Mouse (Mus musculus) hindbrain, postnatal 0 days (tissue): ENCODE data around the gene Gm3435. TPM values are rescaled to one million over a fixed set of nuclear protein-coding genes. Genes with fewer than 3 reads are reported as not detected.
"Not testable (repeated sequence)": the region's sequence is repeated elsewhere in the genome, so short reads cannot be mapped to it uniquely, and the experiment has no call there.

Source experiments
- ATAC-seq: fragments of 200-750 bp; cut with Nextera tagmentation; 2 replicates; pipeline ENCODE4 v1.8.0; 2017; ENCODE audit warnings: mild to moderate bottlenecking, moderate TSS enrichment, moderate library complexity
- DNase-seq: peaks from one replicate; pipeline ENCODE4 v3.0.0-alpha.2; 2015; ENCODE audit warnings: low spot score
- H3K27ac ChIP-seq: fragments of 300-500 bp; sonication (generic); 2 replicates; pipeline ENCODE4 v1.5.1; 2014; ENCODE audit warnings: mild to moderate bottlenecking
- H3K27me3 ChIP-seq: fragments of 300-500 bp; sonication (generic); 2 replicates; pipeline ENCODE4 v1.6.1; 2014; ENCODE audit warnings: low read length, mixed read lengths; ENCODE audit not compliant: insufficient read depth
- H3K36me3 ChIP-seq: fragments of 300-500 bp; sonication (generic); 2 replicates; pipeline ENCODE4 v1.6.1; 2014; ENCODE audit warnings: low read length, mixed read lengths; ENCODE audit not compliant: insufficient read depth
- H3K4me1 ChIP-seq: fragments of 300-500 bp; sonication (generic); 2 replicates; pipeline ENCODE4 v1.6.1; 2014; ENCODE audit warnings: antibody characterized with exemption, low read length, mixed read lengths; ENCODE audit not compliant: insufficient read depth
- H3K4me2 ChIP-seq: fragments of 300-500 bp; sonication (generic); 2 replicates; pipeline ENCODE4 v1.6.1; 2014; ENCODE audit warnings: low read depth, mild to moderate bottlenecking, low read length, moderate library complexity, mixed read lengths
- H3K4me3 ChIP-seq: fragments of 300-500 bp; sonication (generic); 2 replicates; pipeline ENCODE4 v1.5.1; 2014; ENCODE audit warnings: low read length
- H3K9ac ChIP-seq: fragments of 300-500 bp; sonication (generic); replicated peaks from 2 replicates; pipeline ENCODE4 v1.6.1; 2014; ENCODE audit warnings: mild to moderate bottlenecking, low read length, moderate library complexity, mixed read lengths
- H3K9me3 ChIP-seq: fragments of 300-500 bp; sonication (generic); 2 replicates; pipeline ENCODE4 v1.6.1; 2016; ENCODE audit warnings: low read length, mixed read lengths
- WGBS: fragments of 180-500 bp; shearing (Covaris S2); extraction: QIAGEN DNeasy Blood & Tissue Kit; methylation state at CpG from one replicate; pipeline ENCODE4 v1.1.7; 2014; 5-methylcytosine and 5-hydroxymethylcytosine counted together
- polyA plus RNA-seq: library from polyadenylated mRNA; unstranded; fragments of >200 nt; fragmentation: Nextera tagmentation; extraction: Ambion mirVana; gene quantifications from 2 replicates; pipeline ENCODE4 v1.2.1, GENCODE M21; 2015
- total RNA-seq: library from RNA; depleted of rRNA; stranded (reverse); fragments of >200 nt; gene quantifications from 2 replicates; pipeline ENCODE4 v1.2.3, GENCODE M21; 2014

Gm3435 gene
- total and polyA plus RNA-seq, 2 experiments from 2014 or later: 7.7 to 7.8 TPM

DNA sequence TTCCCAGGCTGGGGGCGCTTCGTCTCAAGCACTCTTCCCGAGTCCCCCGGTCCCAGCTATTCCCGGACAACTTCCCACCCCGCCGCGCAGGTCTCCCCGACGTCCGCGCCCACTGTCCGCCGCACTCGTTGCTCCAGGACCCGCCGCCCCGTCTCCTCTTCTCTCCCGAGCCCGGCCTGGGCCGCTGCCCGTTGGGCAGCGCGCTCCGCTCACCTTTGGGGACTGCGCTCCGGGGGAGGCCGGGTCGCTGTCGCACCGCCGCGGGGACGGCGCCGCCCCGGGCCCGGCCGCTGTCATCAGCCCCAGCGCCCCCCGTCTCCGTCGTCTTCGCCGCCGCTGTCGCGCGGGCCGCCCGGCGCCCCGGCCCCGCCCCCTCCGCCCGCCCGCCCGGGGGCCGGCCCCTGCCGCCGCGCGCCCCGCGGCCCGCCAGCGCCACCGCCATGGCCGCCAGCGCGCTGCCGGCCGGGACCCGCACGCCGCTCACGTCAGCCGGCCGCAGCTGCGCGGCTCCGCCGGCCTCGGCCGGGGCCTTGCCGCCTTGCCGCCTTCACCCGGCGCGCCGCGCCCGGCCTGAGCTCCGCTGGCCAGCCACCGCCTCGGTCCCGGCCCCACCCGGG is 17.3 kb upstream of the Gm3435 start:
- not testable (repeated sequence) for H3K4me3 ChIP-seq, H3K4me2 ChIP-seq, H3K27ac ChIP-seq, H3K27me3 ChIP-seq, DNase-seq, H3K9me3 ChIP-seq, H3K36me3 ChIP-seq, H3K9ac ChIP-seq, H3K4me1 ChIP-seq
- WGBS: no CpG with 5 or more reads among the region's 98 CpGs
- peak; percentile 88 for ATAC-seq

DNA sequence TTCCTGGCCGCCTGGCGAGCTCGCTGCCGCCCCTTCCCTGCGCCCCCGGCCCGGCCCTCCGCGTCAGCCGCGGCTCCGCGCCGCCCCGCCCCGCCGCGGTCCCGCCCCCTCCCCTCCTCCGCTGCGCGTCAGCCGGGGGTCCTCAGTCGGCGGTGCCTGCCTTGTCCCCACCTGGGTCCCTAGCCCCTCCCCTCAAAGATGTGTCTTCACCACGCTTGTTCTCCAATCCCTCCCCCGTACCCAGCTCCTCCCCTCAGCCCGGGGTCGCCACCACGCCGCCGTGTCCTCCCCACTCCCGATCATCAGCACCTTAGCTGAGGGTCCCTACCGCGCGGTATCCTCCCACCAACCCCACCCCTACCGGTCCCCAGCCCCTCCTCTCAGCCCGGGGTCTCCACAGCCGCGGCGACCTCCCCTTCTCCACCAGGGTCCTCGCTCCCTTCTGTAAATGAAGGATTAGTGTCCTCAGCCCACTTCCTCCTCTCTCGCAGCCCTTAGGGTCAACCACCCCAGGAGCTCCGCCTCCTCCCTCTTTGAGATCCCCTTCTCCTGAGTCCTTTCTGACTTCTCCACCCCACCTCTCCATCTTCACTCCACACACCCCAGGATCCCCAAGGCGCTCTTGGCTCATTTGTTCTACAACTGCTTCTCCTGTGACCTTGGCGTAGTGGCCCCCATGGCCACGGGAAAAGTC is 16.7 kb upstream of the Gm3435 start:
- not testable (repeated sequence) for H3K9me3 ChIP-seq, H3K4me2 ChIP-seq, H3K27me3 ChIP-seq, H3K4me1 ChIP-seq, DNase-seq, H3K27ac ChIP-seq, H3K9ac ChIP-seq, H3K4me3 ChIP-seq, H3K36me3 ChIP-seq
- no CpG with 5 or more reads among the region's 47 CpGs for WGBS
- peak; percentile 89 for ATAC-seq

GRCm38 (mm10) chr17:14994140-14994539 is 15.8 kb upstream of the Gm3435 start:
- not testable (repeated sequence) for H3K9ac ChIP-seq, DNase-seq, H3K27me3 ChIP-seq, H3K4me1 ChIP-seq, H3K4me2 ChIP-seq, H3K36me3 ChIP-seq, H3K4me3 ChIP-seq, H3K27ac ChIP-seq, ATAC-seq, H3K9me3 ChIP-seq
- no CpG with 5 or more reads among the region's 5 CpGs for WGBS

- not testable (repeated sequence) for H3K9ac ChIP-seq, ATAC-seq, H3K27ac ChIP-seq, H3K27me3 ChIP-seq, H3K4me3 ChIP-seq, H3K4me1 ChIP-seq, H3K9me3 ChIP-seq, DNase-seq, H3K36me3 ChIP-seq, H3K4me2 ChIP-seq
- no CpG with 5 or more reads among the region's 4 CpGs for WGBS
Measured at GRCm38 (mm10) chr17:15000047-15000446, 9.9 kb upstream of the Gm3435 start.

GRCm38 (mm10) chr17:15009088-15009487 is 888 bp upstream of the Gm3435 start:
- not testable (repeated sequence) for H3K9ac ChIP-seq, DNase-seq, H3K9me3 ChIP-seq, H3K27ac ChIP-seq, H3K36me3 ChIP-seq, ATAC-seq, H3K4me1 ChIP-seq, H3K4me2 ChIP-seq, H3K27me3 ChIP-seq, H3K4me3 ChIP-seq
- no CpG with 5 or more reads among the region's 3 CpGs for WGBS

GRCm38 (mm10) chr17:15021503-15022220 is 11.7 kb downstream of the Gm3435 start:
- not testable (repeated sequence) for H3K4me1 ChIP-seq, H3K27me3 ChIP-seq, H3K9ac ChIP-seq, H3K4me2 ChIP-seq, ATAC-seq, H3K4me3 ChIP-seq, H3K36me3 ChIP-seq, H3K27ac ChIP-seq, DNase-seq, H3K9me3 ChIP-seq
- 82% methylated on average over 3 of the region's 3 CpGs for WGBS

DNA sequence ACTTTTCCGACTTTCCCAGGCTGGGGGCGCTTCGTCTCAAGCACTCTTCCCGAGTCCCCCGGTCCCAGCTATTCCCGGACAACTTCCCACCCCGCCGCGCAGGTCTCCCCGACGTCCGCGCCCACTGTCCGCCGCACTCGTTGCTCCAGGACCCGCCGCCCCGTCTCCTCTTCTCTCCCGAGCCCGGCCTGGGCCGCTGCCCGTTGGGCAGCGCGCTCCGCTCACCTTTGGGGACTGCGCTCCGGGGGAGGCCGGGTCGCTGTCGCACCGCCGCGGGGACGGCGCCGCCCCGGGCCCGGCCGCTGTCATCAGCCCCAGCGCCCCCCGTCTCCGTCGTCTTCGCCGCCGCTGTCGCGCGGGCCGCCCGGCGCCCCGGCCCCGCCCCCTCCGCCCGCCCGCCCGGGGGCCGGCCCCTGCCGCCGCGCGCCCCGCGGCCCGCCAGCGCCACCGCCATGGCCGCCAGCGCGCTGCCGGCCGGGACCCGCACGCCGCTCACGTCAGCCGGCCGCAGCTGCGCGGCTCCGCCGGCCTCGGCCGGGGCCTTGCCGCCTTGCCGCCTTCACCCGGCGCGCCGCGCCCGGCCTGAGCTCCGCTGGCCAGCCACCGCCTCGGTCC is 14.0 kb downstream of the Gm3435 start:
- no CpG with 5 or more reads among the region's 97 CpGs for WGBS
- H3K27ac ChIP-seq, H3K4me1 ChIP-seq, H3K9ac ChIP-seq, H3K36me3 ChIP-seq, DNase-seq, H3K4me3 ChIP-seq, H3K9me3 ChIP-seq, H3K27me3 ChIP-seq, H3K4me2 ChIP-seq: not testable (repeated sequence)
- peak; percentile 83 for ATAC-seq

GRCm38 (mm10) chr17:15024502-15025193 is 14.7 kb downstream of the Gm3435 start:
- not testable (repeated sequence) for H3K9ac ChIP-seq, H3K4me3 ChIP-seq, DNase-seq, H3K27me3 ChIP-seq, H3K27ac ChIP-seq, H3K36me3 ChIP-seq, H3K4me1 ChIP-seq, H3K4me2 ChIP-seq, H3K9me3 ChIP-seq
- ATAC-seq: peak; percentile 89
- no CpG with 5 or more reads among the region's 48 CpGs for WGBS

DNA sequence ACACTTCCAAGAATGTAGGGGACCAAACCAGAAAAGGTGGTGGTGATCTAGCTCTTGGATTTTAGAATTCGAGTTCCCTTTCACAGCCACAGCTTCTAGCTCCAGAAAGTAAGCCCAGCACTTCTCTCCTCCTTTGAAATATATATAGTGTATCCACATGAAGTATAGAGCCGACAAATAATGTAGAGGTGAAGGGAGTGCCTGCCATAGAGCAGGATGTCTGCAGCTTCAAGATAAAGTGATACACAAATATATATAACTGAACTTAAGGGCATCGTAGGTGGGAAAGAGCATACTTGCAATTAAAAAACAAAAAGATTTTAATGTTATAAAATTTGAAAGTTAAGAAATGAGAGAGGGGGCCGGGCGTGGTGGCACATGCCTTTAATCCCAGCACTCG is 15.5 kb downstream of the Gm3435 start:
- not testable (repeated sequence) for H3K27ac ChIP-seq, H3K9me3 ChIP-seq, DNase-seq, H3K4me2 ChIP-seq, H3K4me3 ChIP-seq, H3K9ac ChIP-seq, H3K36me3 ChIP-seq, ATAC-seq, H3K27me3 ChIP-seq, H3K4me1 ChIP-seq
- no CpG with 5 or more reads among the region's 6 CpGs for WGBS
